Mouse (Mus musculus): Measurements from ENCODE around the gene Cyp3a57.
"Not testable (repeated sequence)": the region's sequence is repeated elsewhere in the genome, so short reads cannot be mapped to it uniquely, and the experiment has no call there.

The Cyp3a57 gene

DNA sequence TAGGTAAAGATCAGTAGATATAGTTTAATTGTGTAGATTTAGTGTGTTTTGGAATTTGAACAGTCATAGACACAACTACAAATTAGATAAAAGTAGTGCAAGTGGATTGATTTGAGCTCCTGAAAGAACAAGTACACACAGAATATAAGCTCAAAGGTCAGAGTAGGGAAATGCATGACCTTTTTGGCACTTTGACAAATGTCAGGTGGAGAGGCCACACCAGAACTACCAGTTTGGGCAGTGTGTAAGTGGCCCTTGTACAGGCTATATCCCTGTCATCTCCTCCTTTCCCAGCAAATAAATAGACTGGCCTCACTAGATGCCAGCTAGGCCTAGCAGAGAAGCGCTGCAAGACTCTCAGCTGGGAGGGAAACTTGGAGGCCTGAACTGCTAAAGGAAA lies at the start of gene Cyp3a57:
TSS of gene Cyp3a57 (plus strand) at position 339 of the 400 bp plus-strand sequence.
- no peak for DNase-seq

DNA sequence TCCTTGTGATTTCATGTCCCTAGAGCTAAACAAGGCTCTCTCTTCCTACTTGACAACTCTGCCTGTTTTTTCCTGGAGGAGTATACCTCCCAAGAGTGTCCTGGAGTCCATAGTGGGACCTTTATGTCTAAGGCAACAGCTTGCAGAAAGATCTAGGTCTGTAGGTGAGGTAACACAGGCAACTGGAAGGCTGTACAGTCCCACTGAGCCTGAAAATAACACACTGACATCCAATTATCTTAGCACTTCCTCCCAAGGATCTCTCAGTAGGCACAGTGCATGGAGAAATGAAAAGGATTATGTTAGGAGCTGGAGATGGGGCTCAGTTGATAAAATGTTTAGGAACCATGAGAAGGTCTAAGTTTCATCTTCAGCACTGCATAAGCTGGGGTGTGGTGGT lies 44.6 kb upstream of the Cyp3a57 start:
- no peak for DNase-seq

GRCm38 (mm10) chr5:145301796-145302195 lies 43.3 kb upstream of the Cyp3a57 start:
- not testable (repeated sequence) for DNase-seq

DNA sequence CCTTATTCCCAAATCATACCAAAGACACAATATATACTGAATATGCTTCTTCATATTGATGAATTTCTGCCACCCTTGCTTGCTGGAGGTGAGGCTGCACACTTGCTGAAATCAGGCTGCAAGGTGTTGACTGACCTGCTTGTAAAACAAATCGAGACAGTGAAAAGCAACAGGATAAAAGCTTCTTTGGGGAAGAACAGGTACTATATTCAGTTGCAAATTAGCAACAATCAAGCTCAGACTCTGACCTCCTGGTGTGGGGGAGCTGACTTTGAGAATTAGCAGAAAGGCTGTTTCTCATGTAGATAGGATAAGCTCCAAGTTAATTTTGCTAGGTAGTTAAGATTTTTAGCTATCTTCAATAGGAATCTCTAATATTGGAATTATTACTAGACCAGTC lies 42.7 kb upstream of the Cyp3a57 start:
- no peak for DNase-seq

GRCm38 (mm10) chr5:145306953-145307352 lies 38.1 kb upstream of the Cyp3a57 start:
- not testable (repeated sequence) for DNase-seq

DNA sequence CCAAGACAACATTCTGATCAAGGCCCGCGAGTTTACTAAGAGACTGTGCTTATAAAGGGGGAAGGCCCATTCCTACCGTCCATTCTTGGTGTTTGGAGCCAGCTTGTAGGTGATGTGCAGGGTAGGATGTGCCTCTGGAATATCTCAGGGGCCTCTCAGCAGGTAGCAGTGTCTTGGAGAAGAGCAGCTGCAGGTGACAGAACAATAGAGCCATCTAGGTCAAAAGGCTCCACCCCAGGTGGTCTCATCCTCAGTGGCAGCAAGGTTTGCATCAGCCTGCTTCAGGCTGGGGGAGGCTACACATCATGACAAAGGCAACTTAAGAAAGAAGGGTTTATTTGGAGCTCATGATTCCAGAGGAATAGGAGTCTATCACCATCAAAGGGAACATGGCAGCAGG lies 37.3 kb upstream of the Cyp3a57 start:
- DNase-seq, result not testable (repeated sequence)

GRCm38 (mm10) chr5:145313845-145314244 lies 31.2 kb upstream of the Cyp3a57 start:
- no peak for DNase-seq

GRCm38 (mm10) chr5:145317141-145317540 lies 27.9 kb upstream of the Cyp3a57 start:
- no peak for DNase-seq

DNA sequence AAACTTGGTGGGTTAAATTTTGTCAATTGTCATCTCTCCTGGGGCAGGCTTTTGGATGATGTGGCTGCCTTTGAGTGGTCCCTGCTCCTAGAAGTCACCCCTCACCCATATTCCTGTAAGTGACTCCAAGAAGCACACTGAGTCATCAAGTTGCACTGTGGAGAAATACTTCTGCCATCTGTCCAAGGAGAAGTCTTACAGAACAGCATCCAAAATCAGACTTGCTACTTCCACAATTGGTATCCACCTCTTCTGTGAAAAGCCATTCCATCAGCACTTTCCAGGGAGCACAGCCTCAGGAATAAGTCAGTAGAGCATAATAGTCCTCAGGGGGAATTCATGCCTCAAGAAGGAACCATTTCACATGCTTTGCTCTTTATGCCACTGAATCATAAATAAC lies 6.3 kb upstream of the Cyp3a57 start:
- not testable (repeated sequence) for DNase-seq

DNA sequence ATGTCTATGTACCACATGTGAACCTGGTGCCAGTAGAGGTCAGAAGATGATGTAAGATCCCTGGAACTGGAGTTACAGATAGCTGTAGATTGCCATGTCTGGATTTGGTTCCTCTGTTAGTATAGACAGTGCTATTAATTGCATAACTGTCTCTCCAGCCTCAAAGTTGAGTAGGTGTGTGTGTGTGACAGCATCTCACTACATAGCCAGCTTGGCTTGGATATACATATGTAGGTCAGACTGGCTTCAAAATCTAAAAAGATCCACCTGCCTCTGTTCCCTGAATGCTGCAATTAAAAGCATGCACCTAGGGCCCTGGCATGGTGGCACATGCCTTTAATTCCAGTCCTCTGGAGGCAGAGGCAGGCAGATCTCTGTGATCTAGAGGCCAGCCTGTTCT lies 4.6 kb downstream of the Cyp3a57 start:
- no peak for DNase-seq

DNA sequence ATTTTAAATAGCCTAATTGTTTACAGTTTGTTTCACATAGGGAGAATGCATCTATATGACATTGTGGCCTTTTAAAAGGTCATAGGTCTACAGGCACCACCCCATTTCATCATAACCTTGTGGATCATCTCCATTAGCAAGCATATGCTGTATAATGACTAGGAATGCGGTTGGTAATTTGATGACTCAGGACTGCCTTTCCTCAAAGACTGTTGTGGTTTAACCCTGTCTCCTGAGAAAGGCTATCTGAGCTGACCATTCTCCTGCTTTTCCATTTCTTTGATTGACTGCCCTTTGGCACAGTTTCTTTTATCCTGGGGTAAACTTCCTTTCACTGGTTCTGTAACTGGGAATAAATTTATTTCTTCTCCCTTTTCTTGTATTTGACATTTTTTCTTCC lies 8.0 kb downstream of the Cyp3a57 start:
- DNase-seq, result no peak

DNA sequence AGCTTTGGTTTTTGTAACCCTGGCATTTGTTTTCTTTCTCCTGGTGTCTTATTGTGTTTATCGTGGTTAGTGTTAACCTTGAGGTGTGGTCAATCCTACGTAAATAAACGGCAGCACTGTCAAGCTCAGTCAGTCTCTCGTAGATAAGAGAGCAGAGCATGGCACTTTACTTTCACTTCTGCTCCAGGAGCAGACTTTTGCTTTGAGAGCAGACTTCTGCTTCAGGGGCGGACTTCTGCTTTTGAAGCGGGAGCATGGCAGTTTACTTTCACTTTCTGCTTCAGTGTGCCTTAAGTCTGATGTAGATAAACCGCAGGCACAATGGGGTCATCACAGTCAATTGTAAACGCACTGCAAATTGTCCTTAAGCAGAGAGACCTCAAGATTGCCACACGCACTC lies 70.3 kb downstream of the Cyp3a57 start:
- DNase-seq, result not testable (repeated sequence)

DNA sequence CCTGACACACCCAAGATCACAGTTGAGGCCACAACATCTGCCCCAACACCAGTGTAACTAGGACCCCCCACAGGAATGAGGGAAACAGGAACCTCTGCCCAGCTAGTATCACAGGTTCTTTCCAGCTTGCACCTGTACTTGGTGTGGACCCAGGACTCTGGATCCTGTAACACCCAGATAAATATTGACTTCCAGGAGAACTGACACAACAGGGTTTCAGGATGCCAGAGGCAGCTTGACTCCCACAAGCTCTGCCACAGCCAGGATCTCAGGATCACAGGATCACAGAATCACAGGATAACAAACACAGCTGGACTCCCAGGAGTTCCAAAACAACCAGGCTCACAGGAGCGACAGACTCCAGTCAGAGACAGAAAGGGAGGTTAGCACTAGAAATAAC lies 77.2 kb downstream of the Cyp3a57 start:
- DNase-seq, result no peak

DNA sequence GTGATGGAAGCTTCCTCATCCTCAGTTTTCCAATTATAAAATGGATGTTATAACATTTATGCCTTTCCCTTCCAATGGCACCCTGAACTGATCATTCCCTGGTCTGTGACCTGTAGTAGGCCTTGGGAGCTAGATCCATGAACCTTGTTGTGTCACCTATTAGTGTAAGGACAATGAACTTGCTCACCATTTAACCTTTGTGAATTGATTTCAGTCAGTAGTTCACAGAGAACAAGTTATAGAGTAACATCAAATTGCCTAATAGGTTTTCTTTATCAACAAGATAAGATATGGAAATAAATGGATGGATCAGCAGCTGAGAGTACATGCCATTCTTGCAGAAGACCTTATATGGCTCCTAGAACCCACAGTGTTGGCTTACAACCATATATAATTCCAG lies 85.9 kb downstream of the Cyp3a57 start:
- no peak for DNase-seq

GRCm38 (mm10) chr5:145433688-145434087 lies 88.6 kb downstream of the Cyp3a57 start:
- no peak for DNase-seq
